Mouse (Mus musculus): ENCODE measurements around the gene Ciao2b.

GRCm38 (mm10) chr8:104632486-104632885 is 9.3 kb downstream of the Ciao2b start:
- TF ChIP-seq CTCF (IDR thresholded peaks at IDR 0.05) (no peak), POLR2A (IDR thresholded peaks at IDR 0.05; ENCODE audit: insufficient read depth, low read depth, low read length) (no peak), EP300 (IDR thresholded peaks at IDR 0.05; ENCODE audit: insufficient read depth, low read depth, low read length) (no peak)

Measured in heart, adult 2 months (tissue).